Mouse (Mus musculus): ENCODE data around the gene Gpsm3. TPM values are rescaled to one million over a fixed set of nuclear protein-coding genes. Genes with fewer than 3 reads are reported as not detected.
"Not testable (repeated sequence)": the region's sequence is repeated elsewhere in the genome, so short reads cannot be mapped to it uniquely, and the experiment has no call there.

The Gpsm3 gene
- 8.5 and 8.9 TPM in 2 replicates for polyA plus RNA-seq (2015; fragmentation: Nextera tagmentation; extraction: Ambion mirVana)

DNA sequence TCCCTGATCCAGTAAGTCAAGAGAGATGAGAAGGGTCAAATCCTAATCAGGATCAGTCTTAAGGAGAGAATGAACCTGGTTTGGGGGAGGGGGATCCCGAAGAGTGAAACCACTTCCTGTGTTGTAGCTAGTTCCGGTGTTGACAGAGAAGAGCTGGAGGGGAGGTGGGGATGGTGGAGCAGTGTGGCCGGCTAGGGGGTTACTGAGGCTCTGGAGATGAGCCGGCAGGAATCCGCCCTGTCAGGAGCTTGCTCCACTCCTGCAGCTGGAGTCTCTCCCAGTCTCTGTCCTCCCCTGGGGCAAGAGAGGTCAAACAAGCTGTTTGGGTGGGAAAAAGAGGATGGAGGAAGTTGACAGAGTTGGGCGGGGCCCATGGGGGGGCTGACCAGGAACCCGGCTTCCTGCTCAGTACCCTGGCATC is at the start of gene Gpsm3:
TSS of gene Gpsm3 (plus strand) at position 126 of the 421 bp plus-strand sequence.
- H3K36me3 ChIP-seq: peaks cover 8% of the 10 kb centered on the region
- ATAC-seq (ENCODE audit: low read depth) (no peak), DNase-seq (no peak)
- peak within 1 kb of the TSS; percentile 92 for H3K27ac ChIP-seq
- 13% methylated on average over 7 of the region's 7 CpGs for WGBS (ENCODE audit: insufficient replicate concordance)
- peak within 1 kb of the TSS; percentile 99 for H3K4me2 ChIP-seq
- H3K4me1 ChIP-seq (replicated peaks): peaks cover 81% of the 10 kb centered on the region
- H3K9me3 ChIP-seq (replicated peaks): no peaks in the 10 kb centered on the region
- peak within 1 kb of the TSS; percentile 89 for H3K9ac ChIP-seq
- peaks cover 10% of the 10 kb centered on the region; the same call in 1 of the 2 replicates for H3K27me3 ChIP-seq
- peak within 1 kb of the TSS; percentile 85 for H3K4me3 ChIP-seq (replicated peaks)

DNA sequence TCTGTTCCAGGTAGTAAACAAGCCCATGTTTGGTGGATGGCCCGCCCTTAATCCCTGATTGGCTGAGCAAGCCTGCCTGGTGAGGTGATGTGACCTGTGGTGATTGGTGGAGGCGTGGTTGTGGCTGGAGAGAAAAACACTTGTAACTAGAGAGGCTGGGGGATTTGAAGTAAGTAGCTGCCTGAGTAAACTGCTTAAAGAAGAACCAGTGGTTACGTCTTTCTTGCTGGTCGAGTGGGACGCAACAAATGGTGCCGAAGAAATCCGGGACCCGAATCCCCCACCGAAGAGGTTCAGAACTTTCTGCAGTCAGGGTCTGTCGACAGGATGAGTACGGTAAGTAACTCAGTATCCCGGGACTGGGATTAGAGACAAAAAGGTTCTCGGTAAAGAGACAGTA is 46.0 kb upstream of the Gpsm3 start:
- H3K9me3 ChIP-seq (replicated peaks); H3K4me1 ChIP-seq (replicated peaks); H3K4me2 ChIP-seq; H3K36me3 ChIP-seq; H3K27me3 ChIP-seq; H3K9ac ChIP-seq; DNase-seq; ATAC-seq (ENCODE audit: low read depth); H3K27ac ChIP-seq; H3K4me3 ChIP-seq (replicated peaks): not testable (repeated sequence)
- WGBS (ENCODE audit: insufficient replicate concordance): 79% methylated on average over 13 of the region's 13 CpGs

DNA sequence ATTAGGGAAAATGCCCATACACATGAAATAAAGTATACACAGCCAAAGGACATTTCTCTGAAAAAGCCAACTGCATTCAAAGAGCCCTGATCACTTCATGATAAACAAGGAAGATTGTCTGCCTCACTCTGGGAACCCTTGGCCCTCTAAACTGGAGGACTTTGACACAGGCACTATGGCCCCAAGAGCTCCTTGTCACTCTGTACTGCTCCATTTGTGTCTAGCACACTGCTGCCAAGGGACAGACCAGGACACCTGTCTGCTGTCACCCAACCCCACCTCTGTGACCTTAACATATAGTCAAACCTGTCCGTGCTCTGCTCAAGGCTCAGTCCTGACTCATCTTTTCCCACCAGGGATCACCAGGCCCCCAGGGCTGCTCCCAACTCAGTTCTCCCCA is 42.8 kb upstream of the Gpsm3 start:
- Histone ChIP-seq H3K9ac (no peak overlapping the region), H3K4me3 (replicated peaks) (no peak overlapping the region), H3K9me3 (replicated peaks) (no peaks in the 10 kb centered on the region), H3K36me3 (no peaks in the 10 kb centered on the region), H3K27ac (no peak overlapping the region), H3K27me3 (no peaks in the 10 kb centered on the region), H3K4me1 (replicated peaks) (no peaks in the 10 kb centered on the region), H3K4me2 (no peak overlapping the region)
- 67% methylated on average over 1 of the region's 1 CpGs for WGBS (ENCODE audit: insufficient replicate concordance)
- ATAC-seq (ENCODE audit: low read depth): no peak
- DNase-seq: no peak

DNA sequence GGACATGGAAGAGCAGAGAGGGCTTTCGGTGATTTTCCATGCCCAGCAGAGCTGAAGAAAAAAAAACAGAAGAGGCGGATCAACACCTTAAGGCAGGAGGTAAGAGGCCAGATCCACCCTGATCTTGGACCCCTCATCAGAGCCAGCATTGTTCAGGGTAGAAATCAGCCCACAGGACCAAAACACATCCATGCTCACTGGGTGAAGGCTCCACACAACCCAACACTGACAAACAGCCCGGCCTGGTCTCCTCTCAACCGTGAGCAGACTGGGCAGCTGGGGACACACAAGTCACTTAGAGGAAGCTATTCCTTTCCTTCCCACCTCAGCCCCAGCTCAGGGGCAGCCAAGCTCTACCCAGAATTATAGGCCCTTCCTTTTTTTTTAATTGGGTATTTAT is 42.0 kb upstream of the Gpsm3 start:
- no peaks in the 10 kb centered on the region for H3K27me3 ChIP-seq
- no peaks in the 10 kb centered on the region for H3K4me1 ChIP-seq (replicated peaks)
- 68% methylated on average over 4 of the region's 4 CpGs for WGBS (ENCODE audit: insufficient replicate concordance)
- ATAC-seq (ENCODE audit: low read depth) (no peak), DNase-seq (no peak)
- no peaks in the 10 kb centered on the region for H3K36me3 ChIP-seq
- no peak overlapping the region for H3K4me3 ChIP-seq (replicated peaks)
- no peak overlapping the region for H3K27ac ChIP-seq
- H3K9me3 ChIP-seq (replicated peaks): no peaks in the 10 kb centered on the region
- no peak overlapping the region for H3K4me2 ChIP-seq
- no peak overlapping the region for H3K9ac ChIP-seq

DNA sequence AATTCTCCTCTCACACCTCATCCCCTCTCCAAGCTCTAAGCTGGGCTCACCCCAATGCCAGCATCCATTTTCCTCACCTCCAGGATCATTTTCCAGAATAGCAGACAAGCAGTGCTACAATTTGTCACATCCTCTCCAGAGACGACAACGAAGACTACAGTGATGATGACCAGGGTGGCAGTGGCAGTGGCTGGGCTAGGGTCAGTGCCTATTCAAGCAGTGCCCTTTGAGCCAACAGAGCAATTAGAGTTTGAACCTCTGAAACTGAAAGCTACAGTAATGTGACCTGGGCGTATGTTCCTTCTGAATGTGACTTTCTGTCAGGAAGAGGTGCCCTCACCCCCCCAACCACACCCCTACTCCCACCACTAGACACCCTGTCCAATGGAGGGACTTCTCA is 40.5 kb upstream of the Gpsm3 start:
- no peaks in the 10 kb centered on the region for H3K9me3 ChIP-seq (replicated peaks)
- H3K4me1 ChIP-seq (replicated peaks): no peaks in the 10 kb centered on the region
- H3K4me3 ChIP-seq (replicated peaks): no peak overlapping the region
- no peaks in the 10 kb centered on the region for H3K36me3 ChIP-seq
- ATAC-seq (ENCODE audit: low read depth) (no peak), DNase-seq (no peak)
- no peak overlapping the region for H3K27ac ChIP-seq
- H3K4me2 ChIP-seq: no peak overlapping the region
- no peaks in the 10 kb centered on the region for H3K27me3 ChIP-seq
- H3K9ac ChIP-seq: no peak overlapping the region
- WGBS (ENCODE audit: insufficient replicate concordance): 75% methylated on average over 3 of the region's 3 CpGs

DNA sequence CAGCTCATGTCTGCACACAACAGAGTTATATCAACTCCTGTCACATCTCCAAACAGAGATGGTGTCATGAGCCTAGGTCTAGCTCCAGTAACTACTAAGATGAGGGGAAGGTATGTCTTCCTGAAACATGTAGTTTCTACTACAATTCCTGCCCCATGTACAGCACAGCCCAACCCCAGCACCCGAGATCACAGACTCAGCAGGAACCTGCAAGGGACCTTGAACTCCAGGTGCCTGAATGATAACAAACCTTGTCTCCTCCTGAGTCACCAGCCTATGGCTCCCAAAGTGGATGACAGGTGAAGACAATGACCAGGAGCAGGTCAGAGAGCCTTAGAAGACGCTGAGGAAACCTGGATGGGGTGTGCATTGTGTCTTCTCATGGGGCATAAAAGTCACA is 39.8 kb upstream of the Gpsm3 start:
- Histone ChIP-seq H3K36me3 (no peaks in the 10 kb centered on the region), H3K4me1 (replicated peaks) (no peaks in the 10 kb centered on the region), H3K9ac (no peak overlapping the region), H3K4me3 (replicated peaks) (no peak overlapping the region), H3K27ac (no peak overlapping the region), H3K27me3 (no peaks in the 10 kb centered on the region), H3K4me2 (no peak overlapping the region), H3K9me3 (replicated peaks) (no peaks in the 10 kb centered on the region)
- 51% methylated on average over 2 of the region's 2 CpGs for WGBS (ENCODE audit: insufficient replicate concordance)
- no peak for DNase-seq
- no peak for ATAC-seq (ENCODE audit: low read depth)

DNA sequence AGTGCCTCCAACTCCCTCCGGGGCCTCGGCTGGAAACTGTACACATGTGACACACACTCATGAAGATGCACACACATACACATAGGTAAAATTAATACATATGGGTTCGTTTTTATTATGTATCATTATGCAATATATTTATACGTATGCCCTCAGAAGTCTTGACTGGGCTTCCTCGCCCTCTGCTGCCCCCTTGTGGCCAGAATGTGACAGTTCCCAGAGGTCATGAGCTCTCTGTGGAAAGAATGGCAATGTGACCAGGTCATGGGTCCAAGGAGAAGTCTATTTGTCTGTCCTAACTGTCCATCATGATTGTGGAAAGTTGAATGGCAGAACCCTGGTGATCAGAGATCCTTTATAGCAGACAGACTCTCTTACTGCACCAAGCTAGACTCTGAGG is 34.1 kb upstream of the Gpsm3 start:
- H3K36me3 ChIP-seq: no peaks in the 10 kb centered on the region
- no peaks in the 10 kb centered on the region for H3K9me3 ChIP-seq (replicated peaks)
- 20% methylated on average over 5 of the region's 5 CpGs for WGBS (ENCODE audit: insufficient replicate concordance)
- peaks cover 9% of the 10 kb centered on the region for H3K4me1 ChIP-seq (replicated peaks)
- H3K4me2 ChIP-seq: no peak overlapping the region
- DNase-seq: peak; percentile 58
- H3K27ac ChIP-seq: no peak overlapping the region
- ATAC-seq (ENCODE audit: low read depth): no peak
- H3K27me3 ChIP-seq: peaks cover 7% of the 10 kb centered on the region; the same call in 1 of the 2 replicates
- H3K4me3 ChIP-seq (replicated peaks): no peak overlapping the region
- no peak overlapping the region for H3K9ac ChIP-seq

DNA sequence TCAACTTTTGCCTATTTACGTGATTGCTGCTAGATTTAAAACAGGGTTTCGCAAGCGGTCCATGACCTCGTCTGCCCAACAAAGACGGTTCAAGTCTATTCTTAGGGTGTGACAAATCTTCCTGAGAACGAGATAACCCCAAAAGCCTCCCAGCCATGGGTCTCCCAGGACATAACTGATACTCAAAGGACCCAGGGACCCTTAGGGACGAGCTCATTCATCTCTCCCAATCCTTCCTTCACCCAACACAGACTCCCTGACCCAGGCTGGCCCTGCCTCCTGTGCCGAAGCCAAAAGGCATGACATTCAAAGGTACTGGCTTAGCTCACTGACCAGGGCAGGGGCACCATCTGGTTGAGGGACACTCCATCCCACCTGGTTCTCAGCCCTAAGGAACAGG is 33.2 kb upstream of the Gpsm3 start:
- peaks cover 17% of the 10 kb centered on the region for H3K4me1 ChIP-seq (replicated peaks)
- 50% methylated on average over 8 of the region's 8 CpGs for WGBS (ENCODE audit: insufficient replicate concordance)
- H3K36me3 ChIP-seq: no peaks in the 10 kb centered on the region
- H3K27ac ChIP-seq: no peak overlapping the region
- no peak overlapping the region for H3K4me2 ChIP-seq
- H3K9ac ChIP-seq: no peak overlapping the region
- peaks cover 7% of the 10 kb centered on the region; the same call in 1 of the 2 replicates for H3K27me3 ChIP-seq
- H3K4me3 ChIP-seq (replicated peaks): no peak overlapping the region
- DNase-seq: no peak
- no peak for ATAC-seq (ENCODE audit: low read depth)
- H3K9me3 ChIP-seq (replicated peaks): no peaks in the 10 kb centered on the region

DNA sequence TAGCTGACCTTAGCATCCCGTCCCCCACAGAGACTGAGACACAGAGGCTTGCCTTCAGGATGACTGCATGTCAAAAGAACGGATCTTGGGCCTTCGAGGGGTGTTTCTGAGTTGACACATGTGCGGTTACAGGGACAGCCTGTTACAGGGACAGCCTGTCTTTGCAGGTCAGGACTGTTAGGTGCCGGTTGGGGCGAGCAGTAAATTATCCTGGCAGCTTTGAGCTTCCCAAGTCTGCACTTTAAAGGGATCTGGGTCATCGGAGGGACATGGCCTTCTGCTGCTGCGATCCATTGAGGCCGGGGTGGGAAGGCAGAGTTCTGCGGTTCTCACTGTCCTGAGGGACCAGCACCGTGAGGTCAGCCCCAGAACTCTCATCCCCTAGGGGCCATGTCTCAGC is 32.2 kb upstream of the Gpsm3 start:
- Histone ChIP-seq H3K4me3 (replicated peaks) (no peak overlapping the region), H3K9me3 (replicated peaks) (no peaks in the 10 kb centered on the region), H3K4me2 (no peak overlapping the region), H3K27ac (no peak overlapping the region), H3K9ac (no peak overlapping the region), H3K27me3 (peaks cover 7% of the 10 kb centered on the region; the same call in 1 of the 2 replicates), H3K4me1 (replicated peaks) (peaks cover 19% of the 10 kb centered on the region), H3K36me3 (no peaks in the 10 kb centered on the region)
- WGBS (ENCODE audit: insufficient replicate concordance): 67% methylated on average over 11 of the region's 11 CpGs
- DNase-seq (no peak), ATAC-seq (ENCODE audit: low read depth) (no peak)

DNA sequence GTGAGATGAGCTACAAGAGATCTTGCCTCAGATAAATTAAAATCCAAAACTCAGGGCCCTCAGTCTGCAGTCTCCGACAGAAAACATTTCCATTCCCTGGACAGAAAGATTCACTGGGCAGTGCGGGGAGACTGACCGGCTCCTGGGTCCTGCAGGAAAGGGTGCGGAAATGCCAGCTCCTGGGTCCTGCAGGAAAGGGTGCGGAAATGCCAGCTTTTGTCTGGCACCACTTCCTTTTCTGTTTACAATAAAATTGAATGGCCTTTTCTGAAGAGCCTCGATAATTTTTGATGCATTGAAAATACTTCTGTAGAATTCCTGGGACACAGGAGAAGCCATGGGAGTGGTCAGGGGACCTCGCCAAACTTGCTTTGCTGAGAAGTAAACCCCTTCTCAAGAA is 30.5 kb upstream of the Gpsm3 start:
- WGBS (ENCODE audit: insufficient replicate concordance): 74% methylated on average over 7 of the region's 7 CpGs
- Histone ChIP-seq H3K4me2 (no peak overlapping the region), H3K9me3 (replicated peaks) (no peaks in the 10 kb centered on the region), H3K9ac (no peak overlapping the region), H3K36me3 (no peaks in the 10 kb centered on the region), H3K27me3 (peaks cover 7% of the 10 kb centered on the region; the same call in 1 of the 2 replicates), H3K4me1 (replicated peaks) (peaks cover 22% of the 10 kb centered on the region), H3K27ac (no peak overlapping the region), H3K4me3 (replicated peaks) (no peak overlapping the region)
- DNase-seq: no peak
- no peak for ATAC-seq (ENCODE audit: low read depth)

DNA sequence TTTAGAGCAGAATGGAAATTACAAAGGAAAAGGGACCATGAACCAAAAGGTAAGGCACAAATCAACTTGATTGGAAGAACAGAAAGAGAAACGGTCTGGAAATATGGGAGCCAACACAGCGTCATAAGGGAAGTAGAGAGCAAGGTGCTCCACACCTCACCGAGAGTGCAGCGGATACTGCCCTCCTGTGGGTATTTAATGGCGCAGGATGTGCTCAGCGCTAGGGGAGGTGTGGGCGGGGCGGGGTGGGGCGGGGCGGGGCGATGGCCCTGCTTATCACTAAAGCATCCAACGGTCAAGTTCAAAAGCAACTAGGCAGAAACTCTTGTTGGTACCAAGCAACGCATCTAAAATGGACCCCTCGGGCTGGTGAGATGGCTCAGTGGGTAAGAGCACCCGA is 29.7 kb upstream of the Gpsm3 start:
- H3K9ac ChIP-seq: no peak overlapping the region
- H3K9me3 ChIP-seq (replicated peaks): no peaks in the 10 kb centered on the region
- peaks cover 29% of the 10 kb centered on the region for H3K4me1 ChIP-seq (replicated peaks)
- no peak overlapping the region for H3K4me3 ChIP-seq (replicated peaks)
- H3K36me3 ChIP-seq: no peaks in the 10 kb centered on the region
- no peak overlapping the region for H3K4me2 ChIP-seq
- WGBS (ENCODE audit: insufficient replicate concordance): 22% methylated on average over 15 of the region's 15 CpGs
- no peak for DNase-seq
- no peak overlapping the region for H3K27ac ChIP-seq
- peaks cover 7% of the 10 kb centered on the region; the same call in 1 of the 2 replicates for H3K27me3 ChIP-seq
- no peak for ATAC-seq (ENCODE audit: low read depth)

DNA sequence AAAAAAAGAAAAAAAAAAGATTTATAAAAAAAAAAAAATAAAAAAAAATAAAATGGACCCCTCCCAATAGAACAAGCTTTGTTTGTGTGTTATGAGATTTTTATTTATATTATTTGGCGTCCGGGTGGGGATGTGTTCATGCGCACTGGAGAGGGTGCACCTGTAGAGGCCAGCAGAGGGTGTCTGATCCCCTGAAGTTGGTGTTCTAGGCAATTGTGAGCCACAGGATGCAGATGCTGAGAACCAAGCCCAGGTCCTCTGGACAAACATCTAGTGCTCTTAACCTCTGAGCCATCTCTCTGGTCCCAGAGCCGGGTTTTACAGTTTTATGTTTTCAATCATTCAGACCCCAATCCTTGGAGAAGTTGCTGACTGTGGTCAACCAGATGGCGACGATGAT is 29.2 kb upstream of the Gpsm3 start:
- H3K27me3 ChIP-seq: peaks cover 7% of the 10 kb centered on the region; the same call in 1 of the 2 replicates
- peaks cover 29% of the 10 kb centered on the region for H3K4me1 ChIP-seq (replicated peaks)
- no peak overlapping the region for H3K4me2 ChIP-seq
- no peak overlapping the region for H3K9ac ChIP-seq
- H3K4me3 ChIP-seq (replicated peaks): no peak overlapping the region
- ATAC-seq (ENCODE audit: low read depth) (no peak), DNase-seq (no peak)
- no peak overlapping the region for H3K27ac ChIP-seq
- no peaks in the 10 kb centered on the region for H3K9me3 ChIP-seq (replicated peaks)
- no peaks in the 10 kb centered on the region for H3K36me3 ChIP-seq
- WGBS (ENCODE audit: insufficient replicate concordance): 77% methylated on average over 6 of the region's 6 CpGs

Measured in liver, embryonic 13.5 days (tissue).